Mouse (Mus musculus) heart, adult 11 months (tissue): ENCODE results near the gene Retsat.

ENCODE experiments used
- DNase-seq: peaks from one replicate; pipeline ENCODE4 v3.0.0; 2022

The Retsat gene

DNA sequence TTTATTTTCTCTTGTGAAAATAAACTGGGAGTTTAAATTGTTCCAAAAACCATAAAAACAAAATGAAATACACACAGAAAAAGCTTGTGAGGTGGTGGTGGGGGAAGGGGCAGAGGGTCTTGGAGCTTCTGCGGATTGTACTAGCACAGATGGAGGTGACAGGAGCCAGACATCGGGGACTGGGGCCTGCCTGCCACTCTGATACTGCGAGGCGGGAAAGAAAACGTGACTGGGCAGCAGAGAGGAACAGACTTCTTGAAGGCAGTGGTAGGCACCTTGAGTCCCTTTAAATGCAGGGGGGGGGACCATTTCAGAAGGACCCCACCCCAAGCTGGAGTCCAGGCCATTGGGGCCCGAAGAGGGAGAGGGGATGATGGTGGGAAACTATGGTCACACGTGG, 28.1 kb downstream of the Retsat start:
- DNase-seq = no peak

DNA sequence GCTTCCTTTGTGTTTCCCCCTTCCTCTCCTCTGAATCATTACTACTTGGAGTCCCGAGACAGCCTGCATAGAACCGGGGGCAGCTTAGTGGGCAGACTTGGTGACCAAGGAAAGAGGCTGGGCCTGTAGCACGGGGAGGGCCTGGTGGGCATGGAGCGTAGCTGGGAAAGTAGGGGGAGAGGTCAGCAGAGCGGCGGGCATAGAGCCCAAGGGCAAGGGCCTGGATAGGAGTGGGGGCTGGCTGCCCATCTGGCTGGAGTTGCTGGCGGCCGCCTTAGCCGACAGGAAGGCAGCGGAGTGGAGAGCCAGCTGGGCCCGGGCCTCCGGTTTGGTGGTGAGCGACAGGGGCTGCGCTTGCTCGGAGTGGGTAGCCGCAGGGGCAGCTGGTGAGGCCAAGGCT, 29.0 kb downstream of the Retsat start:
- DNase-seq = no peak

DNA sequence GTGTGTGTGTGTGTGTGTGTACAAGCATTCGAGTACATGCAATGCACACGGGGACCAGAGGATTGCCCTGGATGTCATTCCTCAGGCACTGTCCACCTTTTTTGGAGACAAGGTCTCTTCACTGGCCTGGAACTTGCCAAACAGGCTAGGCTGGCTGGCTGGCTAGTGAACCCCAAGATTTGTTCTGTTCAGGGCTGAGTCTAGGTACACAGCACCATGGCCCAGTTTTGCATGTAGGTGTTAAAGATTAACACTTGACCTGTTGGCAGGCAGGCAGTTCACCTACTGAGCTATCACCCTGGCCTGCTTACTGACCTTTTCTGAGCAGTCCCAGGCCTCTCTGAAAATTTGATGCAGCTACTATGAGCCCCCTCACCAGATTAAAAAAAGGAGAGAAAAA, 32.1 kb downstream of the Retsat start:
- no peak for DNase-seq

DNA sequence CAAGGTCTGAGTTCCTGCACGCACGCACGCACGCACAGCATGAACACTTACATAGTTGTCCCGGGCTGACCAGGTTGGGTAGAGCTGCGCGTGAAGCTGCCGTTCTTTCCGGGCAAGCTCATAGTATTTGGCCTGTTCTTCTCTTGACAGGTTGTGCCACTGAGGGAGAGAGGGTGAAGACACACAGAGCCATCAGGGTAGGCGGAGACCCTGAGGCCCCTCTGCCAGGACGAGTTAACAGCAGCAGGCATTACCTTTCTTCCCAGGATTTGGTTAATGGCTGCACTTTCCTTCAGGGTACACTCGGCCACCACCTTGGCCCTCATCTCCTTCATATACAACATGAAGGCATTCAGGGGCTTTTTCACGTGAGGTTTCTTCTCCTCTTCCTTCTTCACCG, 32.7 kb downstream of the Retsat start:
- DNase-seq = no peak

- DNase-seq = no peak
Measured at GRCm38 (mm10) chr6:72631700-72632099, 33.4 kb downstream of the Retsat start.

GRCm38 (mm10) chr6:72634311-72634710, 36.0 kb downstream of the Retsat start:
- no peak for DNase-seq

DNA sequence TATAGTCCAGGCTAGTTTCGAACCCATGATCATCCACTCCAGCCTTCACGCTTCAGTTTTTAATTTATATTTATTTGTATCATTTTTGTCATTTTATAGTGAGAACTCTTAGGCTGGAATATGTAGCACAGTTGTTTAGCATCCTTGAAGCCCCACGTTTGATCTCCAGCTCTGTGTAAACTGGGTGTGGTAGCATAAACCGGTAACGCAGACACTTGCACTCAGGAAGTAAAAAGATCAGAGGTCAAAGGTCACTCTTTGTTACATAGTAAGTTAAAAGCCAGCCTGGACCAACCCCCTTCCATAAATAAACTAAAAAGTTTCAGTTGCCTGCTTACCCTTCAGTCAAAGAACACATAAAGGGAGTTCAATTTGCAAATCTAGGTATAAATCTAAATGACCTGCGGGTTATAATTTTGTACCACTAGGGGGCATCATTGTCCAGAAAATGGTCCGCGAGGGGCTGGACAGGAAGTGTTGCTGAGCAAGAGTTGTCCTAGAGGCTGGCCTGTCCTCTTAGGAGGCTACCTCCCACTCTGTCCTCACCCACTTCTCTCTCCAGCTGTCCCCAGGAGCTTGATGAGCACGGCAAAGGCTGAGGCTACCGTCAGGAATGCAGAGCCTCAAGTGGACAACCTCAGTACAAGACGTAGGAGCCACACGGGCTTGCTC, 37.6 kb downstream of the Retsat start:
- peak; percentile 96 for DNase-seq

- no peak for DNase-seq
Measured at GRCm38 (mm10) chr6:72636940-72637339, 38.7 kb downstream of the Retsat start.

GRCm38 (mm10) chr6:72641218-72641954, 43.1 kb downstream of the Retsat start:
- DNase-seq = no peak

DNA sequence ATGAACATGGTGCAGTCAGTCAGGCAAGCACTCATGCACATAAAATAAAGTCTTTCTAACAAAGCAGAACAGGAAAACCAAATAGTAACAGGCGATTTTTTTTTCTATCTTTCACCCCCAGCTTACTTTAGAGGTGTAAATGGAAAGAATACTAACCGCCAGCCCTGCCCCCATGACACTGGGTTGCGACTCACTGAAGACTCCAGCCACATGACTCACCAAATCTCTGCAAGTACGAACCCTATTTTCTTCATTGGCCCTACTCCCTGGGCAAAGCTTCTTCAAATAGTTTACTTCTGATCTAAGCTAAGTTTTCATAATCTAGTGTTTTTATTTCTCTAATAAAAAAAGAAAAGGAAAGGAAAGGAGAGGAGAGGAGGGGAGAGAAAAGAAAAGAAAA, 46.3 kb downstream of the Retsat start:
- no peak for DNase-seq

DNA sequence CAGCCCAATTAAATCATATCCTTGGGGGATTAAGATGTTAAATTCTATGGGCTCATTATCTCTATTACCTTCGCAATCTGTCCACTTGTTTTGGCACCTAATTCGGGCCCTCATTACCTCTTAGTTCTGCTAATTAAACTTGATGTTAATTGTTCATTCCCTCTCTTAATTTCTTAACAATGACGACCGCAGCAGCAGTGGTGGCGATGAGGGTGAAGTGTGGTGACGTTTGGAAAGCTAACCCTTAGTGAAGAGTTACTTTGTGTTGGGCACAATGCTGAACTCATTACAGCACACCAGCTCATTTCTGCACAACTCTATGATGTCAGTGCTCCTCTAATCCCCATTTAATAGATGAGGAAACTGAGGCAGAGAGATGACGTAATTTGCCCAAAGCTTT, 47.1 kb downstream of the Retsat start:
- no peak for DNase-seq

- peak; percentile 97 for DNase-seq
Measured at GRCm38 (mm10) chr6:72647383-72647820, 49.1 kb downstream of the Retsat start.

DNA sequence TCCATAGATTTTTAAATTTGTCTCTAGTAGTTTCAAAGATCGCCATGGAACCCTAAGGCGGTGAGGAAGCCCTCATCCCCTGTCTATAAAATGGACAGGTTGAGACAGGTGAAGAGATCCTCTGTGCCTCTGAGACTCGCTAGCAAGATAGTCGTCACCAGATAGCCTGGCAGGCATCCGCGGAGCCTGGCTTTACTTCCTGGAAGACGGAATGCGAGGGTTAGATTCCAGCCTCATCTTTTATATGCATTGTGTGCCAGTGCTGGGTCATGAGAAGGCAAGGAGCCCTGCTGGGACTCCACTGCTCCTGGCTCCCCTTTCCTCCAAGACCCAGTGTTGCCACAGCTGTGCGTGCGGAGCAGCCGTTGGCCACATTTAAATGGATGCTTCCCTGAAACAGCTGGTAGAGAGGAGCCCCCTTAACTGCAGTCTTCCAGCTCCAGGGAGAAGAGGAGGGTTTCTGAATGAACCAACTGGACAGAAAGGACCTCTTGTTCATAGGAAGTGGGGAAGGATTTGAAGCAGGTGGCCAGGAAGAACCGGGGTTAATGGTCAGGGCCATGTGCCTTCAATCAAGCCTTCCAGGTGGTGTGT, 49.8 kb downstream of the Retsat start:
- no peak for DNase-seq

DNA sequence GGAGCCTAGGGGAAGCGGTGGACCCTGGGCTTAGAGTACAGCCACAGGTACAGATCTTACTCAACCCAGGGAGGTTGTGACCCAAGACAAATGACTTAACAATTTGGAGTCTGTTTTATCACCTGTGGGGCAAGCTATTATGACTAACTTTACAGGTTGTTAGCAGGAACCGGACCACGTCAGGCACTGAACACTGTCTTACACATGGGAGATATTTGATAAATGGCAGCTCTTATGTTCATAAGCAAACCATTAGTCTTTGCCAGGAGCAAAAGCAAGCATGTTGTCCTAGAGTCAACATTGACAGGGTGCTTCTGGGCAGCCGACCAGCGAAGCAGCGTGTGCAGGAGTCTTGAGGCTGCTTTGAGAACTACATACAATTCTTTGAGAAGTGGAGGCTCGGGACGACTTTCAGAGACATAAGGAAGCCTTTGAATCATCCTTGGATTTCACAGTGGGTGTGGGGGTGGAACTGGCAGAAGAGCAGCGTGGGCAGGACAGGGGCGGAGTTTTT, 52.1 kb downstream of the Retsat start:
- no peak for DNase-seq

GRCm38 (mm10) chr6:72653419-72653818, 55.1 kb downstream of the Retsat start:
- DNase-seq = peak; percentile 98

DNA sequence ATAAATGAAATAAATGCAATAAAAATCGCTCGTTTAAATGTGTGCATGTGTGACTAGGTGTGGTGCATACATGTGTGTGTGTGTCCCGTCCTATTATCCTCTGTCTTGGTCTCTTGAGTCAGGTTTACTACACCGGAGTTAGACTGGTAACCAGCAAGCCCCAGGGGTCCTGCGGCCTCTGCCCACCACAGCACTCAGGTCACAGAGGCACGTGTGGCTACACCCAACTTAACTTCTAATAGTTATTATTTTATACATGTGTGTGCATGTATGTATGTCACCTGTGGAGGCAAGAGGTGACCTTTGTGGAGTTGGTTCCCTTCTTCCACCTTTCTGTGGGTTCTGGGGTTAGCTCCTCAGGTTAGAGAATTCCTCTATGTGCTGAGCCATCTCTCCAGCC, 56.1 kb downstream of the Retsat start:
- peak; percentile 91 for DNase-seq

DNA sequence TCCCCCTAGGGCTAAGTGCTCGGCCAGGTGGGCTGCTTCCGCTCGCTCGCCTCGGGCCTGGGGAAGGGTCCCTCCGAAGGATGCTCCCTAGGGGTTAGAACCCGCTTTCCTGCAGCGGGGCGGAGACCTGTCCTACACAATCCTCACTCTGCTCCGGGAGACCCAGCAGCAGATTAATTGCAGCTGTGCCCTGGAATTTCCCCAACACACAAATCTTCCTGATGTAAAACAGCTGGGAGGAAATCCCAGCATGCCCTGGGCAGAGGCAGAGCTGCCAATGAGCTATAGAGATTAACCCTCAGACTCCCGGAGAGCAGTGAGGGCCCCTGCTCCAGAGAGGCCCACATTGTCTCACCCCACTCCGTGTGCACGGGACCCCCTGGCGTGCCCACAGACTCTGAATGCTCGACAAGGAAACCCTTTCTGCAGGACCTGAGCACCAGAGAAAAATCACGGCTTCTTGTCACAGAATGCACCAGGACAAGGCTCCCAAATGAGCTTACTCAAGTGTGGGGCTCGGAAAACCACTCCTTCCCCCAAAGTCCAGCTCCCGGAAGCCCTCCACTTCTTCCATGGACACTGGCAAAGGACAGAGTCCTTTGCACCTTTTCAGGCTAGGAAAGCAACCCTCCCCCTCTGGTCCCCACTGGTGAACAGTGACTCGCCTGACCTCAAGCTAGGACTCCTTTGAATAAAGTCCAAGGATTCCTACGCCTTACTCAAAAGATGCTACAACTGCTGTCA, 57.2 kb downstream of the Retsat start:
- peak; percentile 99 for DNase-seq

DNA sequence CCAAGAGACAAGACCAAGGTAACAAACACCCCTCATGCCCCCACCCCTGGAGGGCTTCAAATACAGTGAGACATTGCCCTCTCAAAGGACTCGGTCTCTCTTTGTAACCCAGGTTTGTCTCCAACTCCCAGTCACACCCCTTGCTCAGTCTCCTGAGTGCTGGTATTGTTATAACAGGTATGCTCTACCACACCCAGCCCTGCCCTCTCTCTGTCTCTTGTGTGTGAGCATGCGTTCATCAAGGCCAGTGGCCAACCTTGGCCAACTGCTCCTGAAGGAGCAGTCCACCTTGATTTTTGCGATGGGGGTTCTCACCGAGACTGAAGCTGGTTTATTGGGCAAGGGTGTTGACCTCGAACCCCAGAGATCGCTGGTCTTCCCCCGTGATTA, 57.8 kb downstream of the Retsat start:
- DNase-seq = no peak

DNA sequence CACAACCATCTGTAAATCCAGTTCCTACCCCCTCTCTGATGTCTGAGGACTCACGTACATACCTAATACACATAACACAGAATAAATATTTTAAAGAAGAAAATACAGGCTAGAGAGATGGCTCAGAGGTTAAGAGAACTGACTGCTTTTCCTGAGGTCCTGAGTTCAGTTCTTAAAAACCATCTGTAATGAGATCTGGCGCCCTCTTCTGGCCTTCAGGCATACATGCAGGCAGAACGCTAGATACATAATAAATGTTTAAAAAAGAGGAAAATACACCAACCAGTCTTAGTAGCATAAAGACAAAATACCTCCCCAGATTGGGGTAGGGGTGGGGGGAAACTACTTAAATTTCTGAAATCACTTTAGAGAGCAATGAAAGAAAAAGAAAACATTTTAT, 59.7 kb downstream of the Retsat start:
- DNase-seq = no peak
